Mouse (Mus musculus) NIH3T3 (cell line): ENCODE measurements around the gene Prrc2b.

Experiments
- DNase-seq: peaks from one replicate; pipeline ENCODE4 v3.0.0-alpha.2; 2012; ENCODE audit warnings: low read depth

Gene Prrc2b

GRCm38 (mm10) chr2:32162102-32162501 is 11.2 kb downstream of the Prrc2b start:
- no peak for DNase-seq

DNA sequence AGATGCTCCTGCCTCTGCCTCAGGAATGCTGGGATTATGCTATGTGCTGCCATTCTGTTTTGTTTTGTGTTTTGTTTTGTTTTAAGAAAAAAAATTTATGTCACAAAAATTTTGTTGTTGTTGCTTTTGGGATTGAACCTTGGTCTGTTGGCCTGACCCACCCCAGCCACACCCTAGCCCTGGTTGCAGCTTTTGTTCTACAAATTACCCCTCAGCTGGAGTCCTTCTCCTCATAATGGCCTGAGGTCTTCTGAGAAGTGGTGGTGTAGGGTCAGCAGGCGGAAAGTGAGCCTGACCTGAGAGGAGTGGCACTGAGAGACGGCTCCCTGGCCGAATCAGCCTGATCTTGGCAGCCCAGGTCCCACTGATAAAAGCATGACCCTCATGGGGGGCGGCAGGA is 11.8 kb downstream of the Prrc2b start:
- DNase-seq: no peak

DNA sequence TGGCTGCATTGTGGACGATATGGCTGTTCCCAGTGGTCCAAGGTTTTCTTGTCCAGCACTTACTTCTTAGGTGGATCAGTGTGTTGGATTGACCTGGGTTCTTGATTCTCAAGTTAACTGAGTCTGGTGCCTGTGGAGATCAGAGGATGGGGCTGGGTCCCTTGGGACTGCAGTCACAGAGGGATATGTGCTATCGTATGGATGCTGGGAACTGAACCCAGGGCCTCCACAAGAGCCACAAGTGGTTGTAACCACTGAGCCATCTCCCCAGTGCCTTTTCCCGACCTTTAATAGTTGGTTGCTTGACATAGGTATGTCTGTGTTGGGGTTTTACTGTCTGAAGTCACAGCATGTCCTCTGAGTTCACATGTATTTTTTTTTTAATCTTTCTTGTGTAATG is 12.2 kb downstream of the Prrc2b start:
- DNase-seq: no peak

DNA sequence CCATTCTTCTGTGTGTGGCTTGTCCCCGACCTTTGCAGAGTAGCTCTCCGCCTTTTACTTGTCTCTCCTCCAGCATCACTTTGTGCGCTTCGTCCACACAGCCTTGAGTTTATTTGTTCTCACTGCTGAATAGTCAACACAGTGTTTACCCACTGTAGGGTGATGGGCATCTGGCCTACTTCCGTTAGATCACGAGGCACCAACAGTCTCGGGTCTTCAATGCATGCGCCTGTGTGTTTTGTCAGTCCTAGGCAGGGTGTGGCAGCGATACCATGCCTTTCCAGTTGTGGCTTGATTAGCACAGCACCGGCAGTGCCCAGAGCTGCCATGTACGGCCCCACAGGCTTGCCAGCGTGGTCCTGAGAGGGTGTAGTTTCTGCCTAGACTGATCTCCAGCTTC is 13.6 kb downstream of the Prrc2b start:
- no peak for DNase-seq

GRCm38 (mm10) chr2:32165040-32165800 is 14.3 kb downstream of the Prrc2b start:
- DNase-seq: no peak

DNA sequence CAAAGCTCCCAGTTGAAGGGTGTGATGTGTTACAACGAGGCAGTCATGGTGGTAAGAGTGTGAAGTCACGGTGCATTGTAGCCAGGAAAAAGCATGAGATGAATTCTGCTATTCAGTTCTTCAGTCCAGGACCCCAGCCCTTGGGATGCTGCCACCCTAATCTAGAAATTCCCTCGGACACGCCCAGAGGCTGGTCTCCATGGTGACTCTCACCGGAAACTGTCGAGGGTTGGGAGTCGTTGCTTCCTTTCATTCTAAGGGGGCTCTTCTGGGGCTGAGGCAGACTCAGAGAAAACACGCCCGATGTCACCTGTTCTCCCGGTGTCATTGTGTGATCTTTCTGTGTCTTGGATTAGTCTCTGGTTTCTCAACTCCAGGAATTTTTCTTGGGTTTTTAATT is 15.7 kb downstream of the Prrc2b start:
- DNase-seq: no peak

- peak; percentile 33 for DNase-seq
Measured at GRCm38 (mm10) chr2:32167034-32167770, 16.3 kb downstream of the Prrc2b start.

DNA sequence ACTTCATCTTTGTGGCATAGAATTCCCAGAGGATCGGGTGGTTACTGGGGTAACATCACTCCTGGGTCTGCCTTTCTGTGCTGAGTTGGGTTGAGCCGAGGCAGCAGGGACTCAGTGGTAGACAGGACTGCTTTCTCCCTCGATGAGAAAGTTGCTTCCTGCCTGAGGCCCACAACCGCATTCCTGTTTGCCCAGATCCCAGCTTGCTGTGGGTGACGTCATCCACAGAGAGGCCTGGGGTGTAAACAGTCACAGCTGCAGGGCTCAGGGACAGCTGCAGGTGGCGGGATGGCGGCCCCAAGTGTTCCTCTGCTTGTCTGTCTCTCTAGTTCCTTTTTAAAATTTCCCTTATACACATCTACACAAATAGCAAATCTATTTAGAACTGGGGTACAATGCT is 16.9 kb downstream of the Prrc2b start:
- peak; percentile 83 for DNase-seq

- no peak for DNase-seq
Measured at GRCm38 (mm10) chr2:32169292-32169691, 18.4 kb downstream of the Prrc2b start.

DNA sequence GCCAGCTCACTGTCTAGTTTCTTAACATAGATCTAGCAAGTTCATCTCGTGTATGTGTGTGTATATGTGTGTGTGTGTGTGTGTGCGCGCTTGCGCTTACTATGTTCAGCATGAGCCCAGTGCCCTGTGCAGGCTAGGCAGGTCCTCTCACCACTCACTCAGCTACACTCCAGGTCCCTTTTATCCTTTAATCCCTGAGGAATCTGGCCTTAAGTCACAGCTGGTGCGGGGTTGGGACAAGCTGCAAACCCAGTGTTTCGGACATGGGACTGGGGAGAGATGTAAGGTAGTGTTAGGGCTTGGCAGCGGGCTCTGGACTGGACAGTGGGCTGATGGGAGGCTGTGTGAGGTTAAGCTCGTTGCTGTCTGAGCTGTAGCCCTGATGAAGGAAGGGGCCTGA is 19.1 kb downstream of the Prrc2b start:
- DNase-seq: no peak

GRCm38 (mm10) chr2:32171658-32172433 is 21.0 kb downstream of the Prrc2b start:
- DNase-seq: no peak

DNA sequence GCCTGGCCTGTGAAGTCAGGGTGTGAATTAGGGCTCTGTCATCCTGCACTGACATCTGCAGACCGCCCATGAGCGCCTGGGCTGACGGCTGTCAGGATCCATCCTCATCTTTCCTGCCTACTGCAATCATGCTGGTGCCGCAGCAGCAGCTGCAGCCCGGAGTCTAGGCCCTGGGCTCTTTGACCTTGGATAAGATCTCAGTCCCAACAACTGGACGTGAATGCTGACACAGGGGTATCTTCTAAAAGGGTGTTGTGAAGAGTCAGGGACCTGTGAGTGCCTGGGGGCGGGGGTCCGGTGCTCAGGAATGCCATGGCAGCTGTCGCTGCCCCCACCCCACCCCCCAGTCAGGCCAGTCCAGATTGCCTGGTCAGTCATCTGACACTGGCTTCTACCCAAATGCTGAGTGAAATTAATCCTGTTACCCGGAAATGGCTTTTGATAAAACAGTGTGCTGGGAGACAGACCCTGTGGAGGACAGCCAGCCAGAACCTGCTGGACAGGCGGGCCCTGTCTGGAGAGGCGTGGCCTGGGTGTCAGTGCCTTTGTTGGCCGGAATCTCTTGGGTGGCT is 23.4 kb downstream of the Prrc2b start:
- peak; percentile 40 for DNase-seq

GRCm38 (mm10) chr2:32175051-32175466 is 24.2 kb downstream of the Prrc2b start:
- no peak for DNase-seq

- DNase-seq: no peak
Measured at GRCm38 (mm10) chr2:32175508-32175907, 24.6 kb downstream of the Prrc2b start.

DNA sequence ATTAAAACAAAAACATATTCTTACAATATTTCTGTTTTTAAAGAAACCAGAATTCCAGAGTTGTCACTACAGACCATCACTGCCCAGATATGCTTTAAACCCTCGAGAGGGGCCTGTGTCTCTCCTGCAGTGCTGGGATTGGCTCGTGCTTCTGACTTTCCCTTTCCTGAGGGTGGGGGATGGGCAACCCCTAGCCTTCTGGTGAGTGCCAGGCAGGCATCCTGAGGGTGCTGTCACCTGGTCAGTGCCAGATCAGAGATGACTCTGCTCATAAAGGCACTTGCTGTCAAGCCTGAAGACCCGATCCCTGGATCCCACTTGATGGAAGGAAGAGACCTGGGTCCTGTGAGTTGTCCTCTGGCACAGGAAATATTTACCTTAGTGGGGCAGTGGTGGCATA is 26.0 kb downstream of the Prrc2b start:
- DNase-seq: no peak

DNA sequence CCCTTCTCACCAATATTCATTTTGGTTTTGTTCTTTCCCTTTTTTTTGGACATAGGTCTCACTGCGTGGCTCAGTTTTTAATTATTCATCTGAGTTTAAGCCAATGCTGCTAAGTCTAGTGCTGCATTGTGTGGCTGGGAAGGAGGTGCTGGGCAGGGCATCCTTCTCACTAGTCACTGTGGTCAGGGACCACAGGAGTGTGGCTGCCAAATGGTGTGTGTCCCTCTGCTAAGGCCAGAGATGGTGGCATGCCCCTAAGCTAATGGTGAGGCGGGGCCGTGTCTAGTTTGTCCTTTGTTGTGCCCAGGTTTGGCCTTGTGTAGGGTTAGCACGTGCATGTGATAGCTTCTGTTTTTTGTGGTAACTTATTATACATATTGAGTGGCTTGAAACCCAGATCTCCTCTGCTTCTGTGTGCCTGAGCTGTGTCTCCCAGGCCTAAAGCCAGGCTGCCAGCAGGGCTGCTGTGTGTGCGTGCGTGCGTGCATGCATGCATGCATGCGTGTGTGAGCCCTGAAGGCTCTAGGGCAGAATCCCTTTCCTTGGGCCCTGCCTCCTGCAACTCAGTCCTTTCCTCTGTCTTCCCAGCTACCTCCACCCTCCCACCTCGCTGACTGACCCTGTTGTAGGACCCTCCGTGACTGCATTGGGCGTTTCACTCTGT is 26.6 kb downstream of the Prrc2b start:
- DNase-seq: no peak

GRCm38 (mm10) chr2:32179363-32179762 is 28.5 kb downstream of the Prrc2b start:
- no peak for DNase-seq

GRCm38 (mm10) chr2:32180127-32180526 is 29.2 kb downstream of the Prrc2b start:
- no peak for DNase-seq

GRCm38 (mm10) chr2:32181364-32181763 is 30.5 kb downstream of the Prrc2b start:
- DNase-seq: no peak

GRCm38 (mm10) chr2:32182119-32182518 is 31.2 kb downstream of the Prrc2b start:
- DNase-seq: no peak

GRCm38 (mm10) chr2:32182676-32183296 is 31.9 kb downstream of the Prrc2b start:
- DNase-seq: no peak
